ENCODE assay signal across 13 mouse cellular contexts in the genomic region with DNA sequence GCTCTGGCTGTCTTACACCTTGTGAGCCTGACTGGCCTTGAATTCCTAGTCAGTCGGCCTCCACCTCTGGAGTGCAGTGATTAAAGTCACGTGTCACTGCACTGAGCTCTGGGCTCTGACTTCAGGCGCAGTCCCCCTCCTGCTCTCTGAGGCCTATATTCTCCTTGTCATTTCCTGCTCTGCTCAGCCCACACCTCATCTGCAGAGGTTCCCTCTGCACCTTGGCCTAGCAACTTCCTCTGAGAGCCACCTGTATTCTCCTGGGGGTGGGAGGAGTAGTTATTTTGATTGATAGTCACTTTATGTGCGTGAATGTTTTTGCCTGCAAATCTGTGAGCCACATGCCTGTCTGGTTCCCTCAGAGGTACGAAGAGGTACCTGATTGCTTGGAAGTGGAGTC. TPM values are rescaled to one million over a fixed set of nuclear protein-coding genes. Genes with fewer than 3 reads are reported as not detected.
DNase-seq lines count a peak whose midpoint lies in the region; ATAC-seq and TF ChIP-seq lines count a peak whose summit lies in the region.
"Had no signal": no experiment of that assay in that cellular context is flagged by ENCODE, and none has a peak within 500 bp of the region (broad histone marks: within the 10 kb centered on the region; RNA-seq: fewer than 3 reads in every experiment).

No protein-coding gene starts in this region.

- no peaks in the 10 kb centered on the region for H3K27me3 ChIP-seq in spleen, adult 2 months (ENCODE audit: control insufficient read depth, insufficient read depth, low read length)
- H3K27me3 ChIP-seq in intestine, embryonic 15.5 days (replicated peaks): no peaks in the 10 kb centered on the region
- H3K27me3 ChIP-seq in stomach, postnatal 0 days (ENCODE audit: control insufficient read depth, insufficient read depth, low read length): no peaks in the 10 kb centered on the region

- DNase-seq in gastrocnemius, adult 2 months: peak; percentile 6
- DNase-seq in gastrocnemius, adult 8-10 months (ENCODE audit: low spot score in 2 of 2): no peak
- DNase-seq in spleen, adult 2 months (ENCODE audit: low read depth in 1 of 2, low spot score in 2 of 2): peak; percentile 32 to 72
- DNase-seq in spleen, adult 18-20 months: no peak
- DNase-seq in stomach, postnatal 0 days (ENCODE audit: low spot score): peak; percentile 31
- no peak for DNase-seq in urinary bladder, postnatal 10 days (ENCODE audit: low spot score)
- no peak for DNase-seq in cerebellum, adult 11-12 months
- DNase-seq: cerebellum, postnatal 25 days; kidney, postnatal 36 days; lung, postnatal 4 days had no signal

- H3K4me1 ChIP-seq in spleen, adult 2 months (ENCODE audit: control insufficient read depth, insufficient read depth, insufficient read length): peaks cover 38% of the 10 kb centered on the region; the same call in 1 of the 2 replicates
- H3K4me1 ChIP-seq in intestine, embryonic 15.5 days (replicated peaks): peaks cover 27% of the 10 kb centered on the region
- no peaks in the 10 kb centered on the region for H3K4me1 ChIP-seq in stomach, postnatal 0 days (replicated peaks; ENCODE audit: control insufficient read depth, insufficient read depth)

- TF ChIP-seq CTCF in gastrocnemius, adult 2 months (IDR thresholded peaks at IDR 0.05): no peak
- no peak for TF ChIP-seq CTCF in spleen, adult 2 months (IDR thresholded peaks at IDR 0.05; ENCODE audit: extremely low read depth, insufficient read depth, insufficient read length, insufficient replicate concordance)
- no peak for TF ChIP-seq CTCF in stomach, postnatal 0 days (IDR thresholded peaks at IDR 0.05; ENCODE audit: low read depth)

- H3K27ac ChIP-seq in gastrocnemius, adult 2 months: no peak overlapping the region
- H3K27ac ChIP-seq in spleen, adult 2 months (ENCODE audit: insufficient read depth, low read length): peak overlapping the region; percentile 82
- H3K27ac ChIP-seq in intestine, embryonic 15.5 days: peak overlapping the region; percentile 27
- no peak overlapping the region for H3K27ac ChIP-seq in stomach, postnatal 0 days (replicated peaks)

- no peak overlapping the region for H3K4me2 ChIP-seq in intestine, embryonic 15.5 days (replicated peaks)
- H3K4me2 ChIP-seq in stomach, postnatal 0 days (replicated peaks; ENCODE audit: low read depth): no peak overlapping the region

- H3K36me3 ChIP-seq in spleen, adult 2 months (ENCODE audit: control insufficient read depth, insufficient read depth, low read length): no peaks in the 10 kb centered on the region
- H3K36me3 ChIP-seq in intestine, embryonic 15.5 days: no peaks in the 10 kb centered on the region
- no peaks in the 10 kb centered on the region for H3K36me3 ChIP-seq in stomach, postnatal 0 days (ENCODE audit: control insufficient read depth, insufficient read depth, low read length)

- ATAC-seq in intestine, embryonic 15.5 days: peak; percentile 79
- ATAC-seq in stomach, postnatal 0 days (ENCODE audit: low FRiP score, low TSS enrichment): 0 out of 2 replicates have a peak, but pooled peaks have one; percentile 11

- no peak overlapping the region for H3K4me3 ChIP-seq in gastrocnemius, adult 2 months
- H3K4me3 ChIP-seq in spleen, adult 2 months (ENCODE audit: extremely low read depth, insufficient read depth, insufficient read length): no peak overlapping the region
- H3K4me3 ChIP-seq in intestine, embryonic 15.5 days (replicated peaks): no peak overlapping the region
- H3K4me3 ChIP-seq in stomach, postnatal 0 days (ENCODE audit: low read depth, low read length): no peak overlapping the region

- no peak for TF ChIP-seq EP300 in stomach, postnatal 0 days (optimal IDR thresholded peaks at IDR 0.05)

- no peaks in the 10 kb centered on the region for H3K9me3 ChIP-seq in intestine, embryonic 15.5 days
- no peaks in the 10 kb centered on the region for H3K9me3 ChIP-seq in stomach, postnatal 0 days (ENCODE audit: control insufficient read depth, low read length)

- H3K9ac ChIP-seq in intestine, embryonic 15.5 days: no peak overlapping the region
- no peak overlapping the region for H3K9ac ChIP-seq in stomach, postnatal 0 days (ENCODE audit: low read length)

- WGBS in spleen, adult 2 months: 14% methylated on average over 5 of the region's 5 CpGs
- 17% methylated on average over 5 of the region's 5 CpGs for WGBS in intestine, embryonic 15.5 days
- WGBS in stomach, postnatal 0 days: 31% methylated on average over 5 of the region's 5 CpGs

- intact Hi-C loops in gastrocnemius, adult 2 months (cut with DNase I): no loop called here

- TF ChIP-seq POLR2A in spleen, adult 2 months (IDR thresholded peaks at IDR 0.05; ENCODE audit: low read depth, low read length): no peak

RNA-seq across cellular contexts. Expression of a gene that starts 18.2 kb away (rescaled TPM):
- 10 to 100 TPM in 1 of 2 experiments, 1 to 10 TPM in 1; 4.4 to 25.8 TPM for total RNA-seq in gastrocnemius, adult 2 months (2021)
- 10 to 100 TPM in 2 of 4 experiments, 1 to 10 TPM in 2; 3.4 to 20.1 (median 11.8) TPM for total RNA-seq in gastrocnemius, adult 8-10 months (2022)
- polyA plus RNA-seq in spleen, adult 2 months (2012; rRNA removed): 1.5 and 4.0 TPM in 2 replicates
- 4.4 and 4.5 TPM in 2 replicates for polyA plus RNA-seq in intestine, embryonic 15.5 days (2015; fragmentation: Nextera tagmentation; extraction: Ambion mirVana)
- polyA plus RNA-seq in stomach, postnatal 0 days (2015; fragmentation: Nextera tagmentation; extraction: Ambion mirVana): 0.06 and 0.07 TPM in 2 replicates
- total RNA-seq: left cerebral cortex, postnatal 36 days had no signal
- polyA plus RNA-seq: C2C12 had no signal

RNA-seq across cellular contexts. Expression of a gene that starts 22.4 kb away (rescaled TPM):
- total RNA-seq in gastrocnemius, adult 2 months (2021): 10 to 100 TPM; 25.1 to 27.8 TPM
- total RNA-seq in gastrocnemius, adult 8-10 months (2022): 10 to 100 TPM; 22.2 to 36.1 (median 29.7) TPM
- 7.2 and 8.5 TPM in 2 replicates for polyA plus RNA-seq in spleen, adult 2 months (2012; rRNA removed)
- 1.4 and 1.5 TPM in 2 replicates for polyA plus RNA-seq in intestine, embryonic 15.5 days (2015; fragmentation: Nextera tagmentation; extraction: Ambion mirVana)
- 1.8 and 2.1 TPM in 2 replicates for polyA plus RNA-seq in stomach, postnatal 0 days (2015; fragmentation: Nextera tagmentation; extraction: Ambion mirVana)

RNA-seq across cellular contexts. Expression of a gene that starts 34.9 kb away (rescaled TPM):
- total RNA-seq in gastrocnemius, adult 2 months (2021): 1 to 10 TPM; 2.6 to 4.0 TPM
- total RNA-seq in gastrocnemius, adult 8-10 months (2022): 1 to 10 TPM; 2.2 to 2.8 (median 2.5) TPM
- polyA plus RNA-seq in spleen, adult 2 months (2012; rRNA removed): 3.8 and 4.9 TPM in 2 replicates
- polyA plus RNA-seq in intestine, embryonic 15.5 days (2015; fragmentation: Nextera tagmentation; extraction: Ambion mirVana): 42.4 and 42.6 TPM in 2 replicates
- 16.8 and 17.1 TPM in 2 replicates for polyA plus RNA-seq in stomach, postnatal 0 days (2015; fragmentation: Nextera tagmentation; extraction: Ambion mirVana)

RNA-seq across cellular contexts. Expression of a gene that starts 46.3 kb away (rescaled TPM):
- 100 to 1,000 TPM; 250 to 325 TPM for total RNA-seq in gastrocnemius, adult 2 months (2021)
- 100 to 1,000 TPM; 202 to 681 (median 229) TPM for total RNA-seq in gastrocnemius, adult 8-10 months (2022)
- 0.12 and 0.32 TPM in 2 replicates for polyA plus RNA-seq in spleen, adult 2 months (2012; rRNA removed)
- polyA plus RNA-seq in intestine, embryonic 15.5 days (2015; fragmentation: Nextera tagmentation; extraction: Ambion mirVana): 0.68 and 1.0 TPM in 2 replicates
- 0.07 and 0.13 TPM in 2 replicates for polyA plus RNA-seq in stomach, postnatal 0 days (2015; fragmentation: Nextera tagmentation; extraction: Ambion mirVana)

Comparison
In these comparisons a context has a peak if more than half of its experiments do, and no peak if none do; other contexts are left out.
1. DNase-seq: peak in gastrocnemius, adult 2 months (single experiment), spleen, adult 2 months (2 of 2) and stomach, postnatal 0 days (single experiment); none in gastrocnemius, adult 8-10 months (0 of 2), spleen, adult 18-20 months (0 of 2), urinary bladder, postnatal 10 days (single experiment) and cerebellum, adult 11-12 months (single experiment).
2. H3K27ac ChIP-seq: peak in spleen, adult 2 months (single experiment) and intestine, embryonic 15.5 days (single experiment); none in gastrocnemius, adult 2 months (single experiment) and stomach, postnatal 0 days (single experiment).